Mouse (Mus musculus) stomach, postnatal 0 days (tissue): ENCODE results near the gene Coa7.

Source experiments
- CTCF ChIP-seq: IDR thresholded peaks from 2 replicates; pipeline ENCODE4 v1.5.1; 2016; ENCODE audit warnings: antibody characterized with exemption, low read depth, mild to moderate bottlenecking, moderate library complexity
- EP300 ChIP-seq: optimal IDR thresholded peaks from 2 replicates; pipeline ENCODE3; 2016; ENCODE audit warnings: antibody characterized with exemption

GRCm38 (mm10) chr4:108332041-108332440 is 4.1 kb downstream of the Coa7 start:
- TF ChIP-seq CTCF, result no peak
- TF ChIP-seq EP300, result no peak
